Mouse (Mus musculus): ENCODE data around the gene Gm13420. TPM values are rescaled to one million over a fixed set of nuclear protein-coding genes. Genes with fewer than 3 reads are reported as not detected.

The Gm13420 gene
- total and polyA plus RNA-seq, 2 experiments from 2014 or later, result not detected

- 86% methylated on average over 9 of the region's 9 CpGs for WGBS
- Histone ChIP-seq H3K36me3 (replicated peaks; ENCODE audit: control insufficient read depth, insufficient read depth, low read length) (peaks cover 98% of the 10 kb centered on the region), H3K27me3 (ENCODE audit: control insufficient read depth, insufficient read depth, low read length) (no peaks in the 10 kb centered on the region)
Measured at GRCm38 (mm10) chr2:29703104-29704081, 48.1 kb downstream of the Gm13420 start.

GRCm38 (mm10) chr2:29702189-29702588, 49.3 kb downstream of the Gm13420 start:
- H3K4me1 ChIP-seq (ENCODE audit: control insufficient read depth, insufficient read depth), result no peaks in the 10 kb centered on the region
- H3K9ac ChIP-seq (replicated peaks; ENCODE audit: low read depth, low read length), result no peak overlapping the region
- DNase-seq (ENCODE audit: low spot score) (no peak), ATAC-seq (ENCODE audit: insufficient read depth, low read depth) (no peak)
- H3K27me3 ChIP-seq (ENCODE audit: control insufficient read depth, insufficient read depth, low read length), result no peaks in the 10 kb centered on the region
- WGBS, result 83% methylated on average over 8 of the region's 8 CpGs
- TF ChIP-seq EP300 (IDR thresholded peaks at IDR 0.05; ENCODE audit: low read depth) (no peak), CTCF (IDR thresholded peaks at IDR 0.05; ENCODE audit: low read depth) (no peak)
- H3K36me3 ChIP-seq (replicated peaks; ENCODE audit: control insufficient read depth, insufficient read depth, low read length), result peaks cover 96% of the 10 kb centered on the region
- H3K9me3 ChIP-seq (replicated peaks; ENCODE audit: control insufficient read depth, low read length), result no peaks in the 10 kb centered on the region
- no peak overlapping the region for H3K27ac ChIP-seq (ENCODE audit: low read depth)
- H3K4me2 ChIP-seq (ENCODE audit: low read depth, low read length), result no peak overlapping the region
- no peak overlapping the region for H3K4me3 ChIP-seq (ENCODE audit: low read depth, low read length)

More at GRCm38 (mm10) chr2:29703104-29704081, 48.1 kb downstream of the Gm13420 start:
- no peak for ATAC-seq (ENCODE audit: insufficient read depth, low read depth)
- DNase-seq (ENCODE audit: low spot score), result no peak
- Histone ChIP-seq H3K4me3 (ENCODE audit: low read depth, low read length) (no peak overlapping the region), H3K4me1 (ENCODE audit: control insufficient read depth, insufficient read depth) (no peaks in the 10 kb centered on the region), H3K4me2 (ENCODE audit: low read depth, low read length) (no peak overlapping the region), H3K9ac (replicated peaks; ENCODE audit: low read depth, low read length) (no peak overlapping the region), H3K9me3 (replicated peaks; ENCODE audit: control insufficient read depth, low read length) (no peaks in the 10 kb centered on the region), H3K27ac (ENCODE audit: low read depth) (no peak overlapping the region)
- TF ChIP-seq CTCF (IDR thresholded peaks at IDR 0.05; ENCODE audit: low read depth) (no peak), EP300 (IDR thresholded peaks at IDR 0.05; ENCODE audit: low read depth) (no peak)

GRCm38 (mm10) chr2:29701393-29701792, 50.1 kb downstream of the Gm13420 start:
- peaks cover 94% of the 10 kb centered on the region for H3K36me3 ChIP-seq (replicated peaks; ENCODE audit: control insufficient read depth, insufficient read depth, low read length)
- 86% methylated on average over 6 of the region's 6 CpGs for WGBS
- no peak for ATAC-seq (ENCODE audit: insufficient read depth, low read depth)

GRCm38 (mm10) chr2:29700898-29701297, 50.6 kb downstream of the Gm13420 start:
- H3K4me2 ChIP-seq (ENCODE audit: low read depth, low read length), result no peak overlapping the region
- no peak overlapping the region for H3K9ac ChIP-seq (replicated peaks; ENCODE audit: low read depth, low read length)
- H3K9me3 ChIP-seq (replicated peaks; ENCODE audit: control insufficient read depth, low read length), result no peaks in the 10 kb centered on the region
- TF ChIP-seq CTCF (IDR thresholded peaks at IDR 0.05; ENCODE audit: low read depth) (no peak), EP300 (IDR thresholded peaks at IDR 0.05; ENCODE audit: low read depth) (no peak)
- H3K27ac ChIP-seq (ENCODE audit: low read depth), result no peak overlapping the region
- no peaks in the 10 kb centered on the region for H3K4me1 ChIP-seq (ENCODE audit: control insufficient read depth, insufficient read depth)
- DNase-seq (ENCODE audit: low spot score) (no peak), ATAC-seq (ENCODE audit: insufficient read depth, low read depth) (no peak)
- H3K36me3 ChIP-seq (replicated peaks; ENCODE audit: control insufficient read depth, insufficient read depth, low read length), result peaks cover 94% of the 10 kb centered on the region
- no peaks in the 10 kb centered on the region for H3K27me3 ChIP-seq (ENCODE audit: control insufficient read depth, insufficient read depth, low read length)
- no peak overlapping the region for H3K4me3 ChIP-seq (ENCODE audit: low read depth, low read length)

More at GRCm38 (mm10) chr2:29701393-29701792, 50.1 kb downstream of the Gm13420 start:
- Histone ChIP-seq H3K9me3 (replicated peaks; ENCODE audit: control insufficient read depth, low read length) (no peaks in the 10 kb centered on the region), H3K4me1 (ENCODE audit: control insufficient read depth, insufficient read depth) (no peaks in the 10 kb centered on the region), H3K27me3 (ENCODE audit: control insufficient read depth, insufficient read depth, low read length) (no peaks in the 10 kb centered on the region), H3K4me2 (ENCODE audit: low read depth, low read length) (no peak overlapping the region), H3K9ac (replicated peaks; ENCODE audit: low read depth, low read length) (no peak overlapping the region), H3K27ac (ENCODE audit: low read depth) (no peak overlapping the region), H3K4me3 (ENCODE audit: low read depth, low read length) (no peak overlapping the region)
- DNase-seq (ENCODE audit: low spot score), result no peak
- TF ChIP-seq CTCF (IDR thresholded peaks at IDR 0.05; ENCODE audit: low read depth) (no peak), EP300 (IDR thresholded peaks at IDR 0.05; ENCODE audit: low read depth) (no peak)

- no peaks in the 10 kb centered on the region for H3K4me1 ChIP-seq (ENCODE audit: control insufficient read depth, insufficient read depth)
- H3K9ac ChIP-seq (replicated peaks; ENCODE audit: low read depth, low read length), result no peak overlapping the region
- H3K4me2 ChIP-seq (ENCODE audit: low read depth, low read length), result no peak overlapping the region
- DNase-seq (ENCODE audit: low spot score), result no peak
- WGBS, result 75% methylated on average over 6 of the region's 6 CpGs
- H3K9me3 ChIP-seq (replicated peaks; ENCODE audit: control insufficient read depth, low read length), result no peaks in the 10 kb centered on the region
- H3K27me3 ChIP-seq (ENCODE audit: control insufficient read depth, insufficient read depth, low read length), result no peaks in the 10 kb centered on the region
- no peak overlapping the region for H3K4me3 ChIP-seq (ENCODE audit: low read depth, low read length)
- no peak overlapping the region for H3K27ac ChIP-seq (ENCODE audit: low read depth)
- TF ChIP-seq EP300 (IDR thresholded peaks at IDR 0.05; ENCODE audit: low read depth) (no peak), CTCF (IDR thresholded peaks at IDR 0.05; ENCODE audit: low read depth) (no peak)
- ATAC-seq (ENCODE audit: insufficient read depth, low read depth), result no peak
- peaks cover 83% of the 10 kb centered on the region for H3K36me3 ChIP-seq (replicated peaks; ENCODE audit: control insufficient read depth, insufficient read depth, low read length)
Measured at GRCm38 (mm10) chr2:29698421-29699290, 52.8 kb downstream of the Gm13420 start.

All from heart, postnatal 0 days (tissue).